Mouse (Mus musculus): ENCODE results near the gene Mad1l1. TPM values are rescaled to one million over a fixed set of nuclear protein-coding genes. Genes with fewer than 3 reads are reported as not detected.

Mad1l1 gene
- polyA plus RNA-seq, 3 experiments from 2014 or later: 18.8 to 24.9 (median 22.0) TPM

DNA sequence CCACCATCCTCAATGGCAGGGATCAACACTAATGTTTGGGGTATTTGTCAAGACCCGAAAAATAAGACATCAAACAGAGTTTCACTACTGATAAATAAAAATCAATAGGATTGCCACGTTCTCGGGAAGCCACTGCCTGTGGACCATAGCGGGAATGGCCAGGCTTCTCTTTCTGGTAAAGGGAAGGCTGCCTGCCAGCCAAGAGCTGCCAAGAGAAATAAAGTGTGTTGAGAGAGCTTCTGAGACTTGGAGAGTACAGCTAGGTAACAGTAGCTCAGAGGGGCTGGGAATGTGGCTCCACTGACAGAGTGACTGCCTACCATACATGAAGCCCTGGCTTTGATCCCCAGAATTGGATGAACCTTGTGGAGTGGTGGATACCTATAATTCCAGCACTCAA lies 108.4 kb downstream of the Mad1l1 start:
- ATAC-seq: no peak

DNA sequence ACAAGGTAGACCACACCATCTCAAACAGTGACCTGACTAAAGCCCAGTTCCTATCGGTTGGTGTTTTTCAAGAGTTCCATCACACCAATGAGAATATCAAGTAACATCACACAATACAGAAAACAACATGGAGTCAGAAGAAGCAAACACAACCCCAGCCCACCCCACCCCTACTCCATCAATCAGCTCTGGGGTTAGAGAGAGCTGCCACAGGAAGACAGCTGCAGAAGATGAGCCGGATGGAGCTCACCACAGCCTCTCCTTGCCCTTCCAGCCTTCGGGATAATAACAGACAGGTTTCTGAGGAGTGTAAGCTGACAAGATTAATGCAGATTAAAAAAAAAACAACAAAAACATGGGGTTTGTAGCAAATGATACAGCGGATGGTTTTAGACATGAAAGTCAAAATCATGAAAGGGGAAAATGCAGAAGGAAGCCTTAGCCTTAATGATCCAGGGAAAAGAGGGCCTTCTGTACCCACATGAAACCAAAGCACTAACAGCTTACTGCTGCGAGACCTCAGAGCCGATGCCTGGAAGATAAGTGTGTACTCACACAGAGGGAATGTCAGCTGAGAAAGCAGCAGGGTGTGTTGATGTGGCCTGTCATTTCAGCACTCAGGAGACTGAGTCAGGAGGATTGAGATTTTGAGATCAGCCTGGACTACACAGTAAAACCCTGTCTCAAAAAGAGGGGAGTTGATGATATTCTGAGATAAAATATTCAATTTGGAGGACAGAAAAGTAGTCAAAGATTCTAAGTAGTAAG lies 110.8 kb downstream of the Mad1l1 start:
- no peak for ATAC-seq

DNA sequence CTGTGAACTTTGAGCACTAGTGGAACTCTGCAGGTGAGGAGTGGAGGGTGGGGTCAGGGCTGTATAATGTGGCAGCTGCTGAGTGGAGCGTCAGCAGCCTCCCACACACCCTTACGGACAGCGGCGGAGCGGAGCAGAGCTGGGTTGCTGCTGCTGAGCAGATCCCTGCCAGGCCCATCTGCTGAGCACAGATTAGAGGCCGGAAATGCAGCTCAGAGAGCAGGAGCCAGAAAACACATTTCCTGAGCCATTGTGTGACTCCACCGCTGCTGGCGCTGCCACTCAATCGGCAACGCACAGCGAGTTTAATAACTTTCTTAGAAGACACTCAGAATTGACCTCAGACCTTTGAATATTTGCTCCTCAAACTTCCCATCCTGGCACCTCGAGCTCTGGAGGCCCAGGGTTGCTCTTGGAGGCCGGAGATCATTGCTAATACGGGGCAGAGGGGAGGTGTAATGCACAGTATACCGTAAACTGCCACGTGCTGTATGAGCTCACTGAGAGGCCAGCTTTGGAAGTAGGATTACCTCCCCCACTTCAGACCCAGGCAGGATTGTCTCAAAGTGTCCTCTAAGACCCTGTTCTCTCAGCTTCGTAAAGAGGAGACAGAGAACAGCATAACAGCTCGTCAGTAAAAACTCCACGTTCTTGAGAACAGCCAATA lies 112.5 kb downstream of the Mad1l1 start:
- ATAC-seq: peak; percentile 89

DNA sequence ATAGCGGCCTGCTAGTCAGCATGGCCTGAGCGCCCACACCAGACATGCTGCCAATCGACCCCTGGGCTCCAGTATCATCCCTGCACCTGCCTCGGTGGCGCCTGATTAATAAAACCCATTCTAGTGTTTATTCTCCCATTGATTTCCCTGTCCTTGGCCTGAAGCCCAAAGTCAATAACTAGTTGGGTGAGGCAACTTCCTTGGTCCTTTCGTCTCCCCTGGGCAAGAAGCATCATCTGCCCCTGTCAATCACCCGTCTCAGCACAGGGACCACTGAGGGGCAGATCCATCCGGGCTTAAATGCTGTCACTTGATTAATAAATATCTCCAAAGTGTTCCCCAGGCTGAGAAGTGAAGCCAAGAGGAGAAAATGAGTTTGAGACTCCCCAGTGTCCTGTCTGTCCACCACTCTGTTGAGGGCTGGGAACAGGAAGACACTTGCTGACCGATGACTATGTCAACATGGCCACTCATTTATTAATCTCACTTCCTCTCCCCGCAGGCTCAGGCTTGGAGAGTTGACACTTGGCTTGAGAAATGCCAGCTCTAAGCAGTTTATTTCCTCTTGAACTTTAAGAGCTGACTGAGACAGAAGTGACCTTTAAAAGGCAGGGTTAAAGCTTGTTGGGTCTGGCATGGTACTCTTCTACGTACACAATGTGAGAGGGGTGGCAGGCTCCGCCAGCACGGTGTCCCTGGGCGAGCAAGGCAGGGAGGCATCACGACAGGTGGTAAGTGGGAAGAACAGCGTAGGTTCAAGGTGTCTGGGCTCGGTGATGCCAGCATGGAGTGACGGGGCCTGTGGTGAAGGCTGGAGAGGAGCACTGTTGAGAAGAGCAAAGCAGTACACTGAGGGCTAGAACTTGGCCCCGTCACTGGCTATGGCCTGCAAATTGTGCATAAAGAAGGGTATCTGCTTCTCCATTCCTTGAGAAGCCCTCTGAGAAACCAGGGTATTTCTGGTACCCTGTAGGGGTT lies 114.3 kb downstream of the Mad1l1 start:
- peak; percentile 20 for ATAC-seq

DNA sequence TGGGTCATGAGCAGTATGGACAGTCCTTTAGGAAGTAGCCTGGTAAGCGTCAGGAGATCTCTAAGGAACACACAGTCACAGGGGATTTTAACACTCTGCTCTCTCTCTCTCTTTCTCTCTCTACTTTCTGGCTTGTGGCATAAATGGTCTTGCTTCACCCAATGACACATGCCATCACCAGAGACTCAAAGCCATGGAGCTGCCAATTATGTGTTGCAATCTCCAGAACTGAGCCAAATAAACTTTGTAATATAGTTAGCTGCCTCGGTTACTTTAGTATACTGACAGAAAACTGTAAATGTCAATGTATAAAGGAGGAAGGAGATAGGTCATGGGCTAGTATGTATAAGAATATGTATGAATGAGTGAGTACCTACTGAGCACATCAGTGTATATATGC lies 115.4 kb downstream of the Mad1l1 start:
- ATAC-seq: no peak

DNA sequence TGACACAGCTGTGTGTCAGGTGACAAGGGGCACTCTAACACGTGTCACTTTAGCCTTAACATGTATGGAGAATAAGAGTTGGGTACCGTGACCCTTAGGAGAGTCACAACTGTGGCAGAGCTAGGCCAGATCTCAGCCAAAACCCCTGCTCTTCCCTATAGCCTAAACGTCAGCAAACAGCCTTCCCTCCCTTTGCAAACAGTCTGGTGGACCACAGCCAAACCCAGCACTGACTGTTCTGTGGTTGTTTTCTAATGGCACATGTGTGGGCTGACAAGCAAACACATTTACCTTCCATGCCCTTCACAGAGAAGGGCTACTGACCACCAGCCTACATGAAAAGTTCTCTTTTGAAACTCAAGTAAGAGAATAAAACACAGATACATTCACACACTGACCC lies 116.9 kb downstream of the Mad1l1 start:
- no peak for ATAC-seq

DNA sequence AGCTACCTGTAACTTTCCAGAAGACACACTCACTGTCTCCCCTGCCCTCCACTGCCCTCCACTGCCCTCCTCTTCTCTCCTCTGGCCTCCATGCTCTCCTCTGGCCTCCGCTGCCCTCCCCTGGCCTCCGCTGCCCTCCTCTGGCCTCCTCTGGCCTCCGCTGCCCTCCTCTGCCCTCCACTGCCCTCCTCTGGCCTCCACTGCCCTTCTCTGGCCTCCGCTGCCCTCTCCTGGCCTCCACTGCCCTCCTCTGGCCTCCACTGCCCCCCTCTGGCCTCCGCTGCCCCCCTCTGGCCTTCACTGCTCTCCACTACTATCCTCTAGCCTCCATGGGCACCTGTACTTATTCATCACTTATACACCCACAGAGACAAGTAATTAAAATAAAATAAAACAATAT lies 117.3 kb downstream of the Mad1l1 start:
- no peak for ATAC-seq

DNA sequence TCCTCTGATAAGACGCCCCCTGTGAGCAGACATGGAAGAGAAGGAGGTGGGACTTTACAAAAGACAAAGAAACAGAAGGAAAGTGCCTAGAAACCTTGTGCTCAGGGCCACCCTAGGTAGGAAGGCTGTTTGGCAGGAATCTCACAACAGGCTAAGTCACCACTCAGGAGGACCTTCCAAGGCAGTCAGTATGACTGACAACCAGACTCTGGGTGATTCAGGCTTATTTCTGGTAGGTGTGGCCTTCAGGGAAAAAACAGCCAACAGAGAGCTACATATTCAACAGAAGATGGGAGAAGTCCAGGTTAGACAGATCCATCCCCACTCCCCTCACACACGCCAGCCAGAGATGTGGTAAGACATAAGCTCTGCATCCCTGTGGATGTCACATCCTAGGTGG lies 118.9 kb downstream of the Mad1l1 start:
- no peak for ATAC-seq

DNA sequence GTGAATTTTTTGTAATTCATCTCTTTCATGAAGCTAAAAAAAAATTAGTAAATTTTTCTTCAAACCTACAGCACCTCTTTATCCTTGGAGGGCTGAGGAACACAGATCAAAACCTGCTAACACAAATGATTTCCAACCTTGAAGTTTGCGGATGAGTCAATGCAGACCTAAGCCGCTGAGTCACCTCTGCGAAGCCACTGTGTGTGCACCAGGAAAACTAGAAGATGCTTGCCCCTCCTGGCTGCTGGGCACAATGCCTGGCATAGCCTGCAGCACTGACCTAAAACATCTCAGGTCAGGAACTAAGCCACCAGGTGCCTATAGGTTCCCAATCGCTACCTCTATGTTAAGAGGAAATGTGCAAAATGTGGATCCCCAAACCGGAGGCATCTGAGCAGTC lies 119.8 kb downstream of the Mad1l1 start:
- no peak for ATAC-seq

DNA sequence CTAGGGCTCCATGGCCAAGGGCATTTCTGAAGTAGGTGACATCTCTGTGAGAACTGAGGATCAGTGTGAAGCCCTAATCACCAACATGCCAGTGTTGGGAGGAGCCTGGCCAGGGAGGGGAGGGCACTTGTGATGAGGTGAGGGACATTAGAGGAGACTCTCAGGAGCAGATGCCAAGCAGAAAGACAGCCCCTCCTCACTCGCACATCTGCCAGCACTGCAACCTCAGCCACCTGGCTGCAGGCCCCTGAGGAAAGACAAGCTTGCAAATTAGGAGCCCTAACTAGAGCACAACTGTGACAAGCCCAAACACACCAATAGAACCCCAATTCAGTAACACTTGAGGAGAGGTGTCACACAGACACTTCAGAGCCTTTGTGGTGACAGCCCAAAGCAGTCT lies 120.2 kb downstream of the Mad1l1 start:
- no peak for ATAC-seq

DNA sequence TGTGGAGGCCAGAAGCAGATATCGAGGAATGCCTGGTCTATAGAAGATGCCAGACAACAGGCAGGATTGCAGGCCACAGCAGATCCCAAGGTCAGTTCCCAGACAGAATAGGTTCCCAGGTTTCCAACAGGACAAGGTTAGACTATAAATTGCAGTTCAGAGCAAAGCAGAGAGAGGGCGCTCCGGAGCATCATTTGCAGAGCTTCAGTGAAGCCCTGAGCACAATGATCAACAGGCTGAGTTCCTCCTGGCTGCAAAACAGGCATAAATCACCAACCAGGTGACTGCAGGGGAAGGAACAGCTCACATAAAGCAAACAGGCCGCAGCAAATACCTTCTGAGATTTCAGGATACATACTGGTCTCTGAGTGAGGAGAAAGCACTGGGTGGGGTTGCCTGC lies 123.6 kb downstream of the Mad1l1 start:
- peak; percentile 61 for ATAC-seq

DNA sequence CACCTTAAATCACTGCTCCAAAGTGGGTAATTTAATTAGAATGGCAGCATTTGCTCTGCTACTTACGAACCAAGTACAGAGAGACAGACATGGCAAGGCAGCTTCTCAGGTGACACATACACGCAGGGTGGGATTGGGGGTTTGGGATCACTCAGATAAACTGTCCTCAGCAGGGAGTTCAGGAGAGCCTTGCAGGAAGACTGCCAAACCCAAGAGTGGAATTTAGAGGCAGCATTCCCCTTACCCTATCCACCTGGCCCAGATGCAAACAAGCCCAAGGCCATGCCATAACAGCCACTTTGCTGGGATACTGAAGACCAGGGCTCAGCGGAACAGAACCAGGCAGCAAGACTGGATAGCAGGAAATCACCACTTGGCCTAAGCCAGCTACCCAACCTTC lies 124.9 kb downstream of the Mad1l1 start:
- ATAC-seq: no peak

DNA sequence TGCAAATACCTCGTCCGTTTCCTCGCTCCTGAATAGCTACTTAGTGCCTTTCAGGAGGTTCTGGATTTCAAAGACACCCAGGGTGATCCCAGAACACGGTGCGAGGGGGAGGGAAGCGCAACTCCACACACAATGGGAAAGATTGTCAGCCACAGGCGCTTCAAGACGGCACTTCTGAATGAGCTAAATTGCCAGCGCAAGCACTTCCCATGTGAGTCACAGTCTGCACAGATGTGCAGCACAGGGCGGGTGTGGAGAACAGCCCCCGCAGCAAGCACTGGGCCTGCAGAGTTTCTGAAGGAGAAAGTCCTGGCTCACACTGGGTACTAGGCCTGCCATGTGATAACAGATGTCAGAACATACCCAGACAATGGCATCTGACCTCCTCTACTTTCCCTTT lies 127.2 kb downstream of the Mad1l1 start:
- ATAC-seq: no peak

DNA sequence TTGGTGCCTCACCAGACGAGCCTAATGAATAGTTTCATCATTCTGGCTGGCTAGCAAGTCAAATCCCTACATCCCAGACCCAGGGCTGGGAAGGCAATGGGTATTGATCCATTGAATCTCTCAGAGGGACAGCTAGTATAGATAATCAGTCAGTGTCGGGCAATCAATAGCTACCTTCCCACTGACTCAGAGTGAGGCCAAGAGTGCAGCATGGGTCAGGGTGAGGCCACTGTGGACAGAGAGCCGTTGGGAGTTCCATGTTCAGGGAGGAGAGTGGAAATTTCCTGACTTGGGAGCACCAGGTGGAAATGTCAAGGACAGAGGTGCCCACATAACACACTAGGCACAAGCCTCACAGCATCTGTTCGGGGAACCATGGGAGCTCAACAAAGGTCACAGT lies 129.8 kb downstream of the Mad1l1 start:
- no peak for ATAC-seq

DNA sequence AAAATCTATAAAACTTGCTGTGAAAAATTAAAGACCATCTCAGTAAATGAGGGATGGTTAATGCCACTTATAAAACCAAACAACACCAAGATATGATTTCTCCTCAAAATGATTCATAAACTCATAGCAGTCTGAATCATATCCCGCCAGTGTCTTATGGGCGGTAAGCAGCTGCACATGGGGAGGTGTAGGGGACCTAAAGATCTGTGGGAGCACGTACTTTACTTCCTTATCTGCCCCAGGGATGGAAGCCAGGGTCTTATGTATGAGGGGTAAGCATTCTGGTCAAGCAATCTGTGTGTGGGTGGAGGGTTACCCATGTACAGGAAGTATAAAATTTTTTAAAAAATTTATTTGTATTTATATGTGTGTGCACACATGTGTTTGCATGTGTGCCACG lies 135.0 kb downstream of the Mad1l1 start:
- ATAC-seq: no peak

DNA sequence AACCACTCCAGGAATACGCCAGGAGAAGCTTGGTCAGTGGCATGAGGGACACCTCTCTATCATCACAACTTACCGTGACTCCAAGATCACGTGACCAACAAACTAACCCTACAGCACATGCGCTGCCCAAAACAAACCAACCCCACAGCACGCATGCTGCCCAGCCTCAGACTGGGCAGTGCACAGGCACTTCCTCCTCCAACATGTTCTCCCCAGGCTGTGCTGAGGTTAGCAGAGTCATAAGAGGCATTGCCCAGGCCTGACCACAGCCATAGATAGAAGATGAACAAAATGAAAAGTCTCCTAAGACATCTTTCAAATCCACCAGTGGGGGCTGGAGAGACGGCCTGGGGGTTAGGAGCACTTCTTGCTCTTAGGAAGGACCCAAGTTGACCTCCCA lies 135.6 kb downstream of the Mad1l1 start:
- no peak for ATAC-seq

DNA sequence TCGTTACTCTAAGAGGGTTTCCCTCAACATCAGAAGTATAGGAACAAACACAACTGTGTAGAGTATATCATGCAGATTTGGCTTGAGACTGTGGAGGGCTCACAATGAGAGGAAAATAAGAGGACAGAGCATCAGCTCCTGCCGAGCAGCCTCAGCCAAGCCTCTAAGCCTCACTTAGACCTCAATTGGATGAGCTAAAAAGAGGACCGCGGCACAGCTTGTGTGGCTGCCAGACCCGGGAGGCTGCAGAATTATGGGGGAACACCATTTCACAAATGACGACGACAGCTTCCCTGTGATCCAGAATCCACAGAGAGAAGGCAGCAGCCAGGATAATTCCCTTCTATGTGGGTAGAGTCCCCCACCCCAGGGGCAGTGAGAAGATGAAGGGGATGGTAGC lies 138.0 kb downstream of the Mad1l1 start:
- ATAC-seq: no peak

DNA sequence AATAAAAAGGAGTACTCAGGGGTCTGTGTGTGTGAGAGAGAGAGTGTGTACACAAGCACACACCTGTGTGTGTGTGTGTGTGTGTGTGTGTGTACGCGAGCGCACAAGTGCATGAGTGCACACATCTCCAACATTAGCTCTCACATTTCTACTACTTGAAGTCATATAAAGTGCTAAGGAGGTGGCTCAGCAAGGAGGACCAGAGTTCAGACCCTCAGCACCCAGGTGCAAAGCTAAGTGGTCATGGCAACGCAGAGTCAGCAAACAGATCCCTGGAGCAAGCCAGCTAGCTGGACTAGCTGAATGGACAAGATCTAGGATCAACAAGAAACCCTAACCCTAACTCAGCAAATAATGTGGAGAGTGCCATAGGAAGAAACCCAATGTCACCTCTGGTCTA lies 139.0 kb downstream of the Mad1l1 start:
- ATAC-seq: no peak

DNA sequence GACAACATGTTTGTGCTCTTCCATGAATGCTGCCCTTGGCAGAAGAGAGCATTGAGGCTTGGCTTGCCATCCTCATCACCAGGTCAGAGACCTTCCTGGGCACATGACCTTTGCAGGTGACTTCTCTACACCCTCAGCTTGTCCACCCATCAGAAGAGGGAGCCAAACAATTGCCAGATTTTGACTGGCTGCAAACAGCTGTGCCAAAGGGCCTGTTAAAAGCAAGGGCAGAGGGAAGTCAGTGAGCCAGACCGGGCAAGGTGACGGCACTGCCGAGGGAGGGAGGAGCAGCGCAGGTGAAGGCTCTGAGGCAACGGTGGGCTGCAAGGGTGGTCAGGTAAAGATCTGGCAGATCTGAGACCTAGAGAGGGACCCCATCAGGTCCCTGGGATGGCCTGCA lies 141.3 kb downstream of the Mad1l1 start:
- ATAC-seq: no peak

DNA sequence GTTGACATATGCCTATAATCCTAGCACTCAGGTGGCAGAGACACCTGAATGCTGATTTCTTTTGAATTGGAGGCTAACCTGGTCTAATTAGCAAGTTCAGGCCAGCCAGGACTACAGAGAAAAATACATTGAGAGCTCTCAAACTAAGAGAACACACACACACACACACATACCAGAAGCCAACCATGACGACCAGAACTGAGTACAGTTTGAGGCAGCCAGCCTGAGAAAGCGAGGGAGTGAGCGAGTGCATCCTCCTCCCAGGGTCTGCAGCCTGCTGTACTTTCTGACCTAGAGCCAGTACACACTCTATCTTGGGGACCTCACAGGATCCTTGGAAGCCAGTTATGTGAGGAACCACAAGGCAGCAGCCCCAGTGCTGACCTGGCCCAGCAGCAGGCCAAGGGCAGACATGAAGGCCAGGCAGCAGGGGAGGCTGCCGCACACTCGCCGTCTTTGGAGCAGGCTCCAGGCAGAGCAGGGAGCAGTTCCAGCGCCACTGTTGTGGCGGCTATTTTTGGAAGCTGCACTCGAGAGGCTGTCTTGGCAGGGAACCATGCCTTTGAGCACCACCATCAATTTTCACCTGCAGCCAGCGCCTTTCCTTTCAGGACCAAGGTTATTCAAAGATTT lies 143.2 kb downstream of the Mad1l1 start:
- ATAC-seq: no peak

DNA sequence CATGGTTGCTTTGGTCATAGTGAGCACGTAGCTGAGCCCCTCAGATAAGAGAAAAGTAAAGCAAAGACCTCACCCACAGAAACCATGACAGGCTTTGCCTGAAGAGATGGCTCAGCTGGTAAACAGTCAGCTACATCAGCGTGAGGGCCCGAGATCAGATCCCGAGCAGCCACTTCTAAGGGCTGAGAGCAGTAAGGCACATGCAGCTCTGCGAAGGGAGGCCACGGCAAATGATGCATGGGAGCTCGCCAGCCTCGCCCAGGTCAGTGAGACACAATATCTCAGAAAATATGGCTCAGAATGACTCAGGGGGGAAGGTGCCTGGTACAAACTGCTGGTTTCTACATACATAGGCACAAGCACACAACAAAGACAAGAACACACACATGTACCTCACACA lies 143.8 kb downstream of the Mad1l1 start:
- no peak for ATAC-seq

DNA sequence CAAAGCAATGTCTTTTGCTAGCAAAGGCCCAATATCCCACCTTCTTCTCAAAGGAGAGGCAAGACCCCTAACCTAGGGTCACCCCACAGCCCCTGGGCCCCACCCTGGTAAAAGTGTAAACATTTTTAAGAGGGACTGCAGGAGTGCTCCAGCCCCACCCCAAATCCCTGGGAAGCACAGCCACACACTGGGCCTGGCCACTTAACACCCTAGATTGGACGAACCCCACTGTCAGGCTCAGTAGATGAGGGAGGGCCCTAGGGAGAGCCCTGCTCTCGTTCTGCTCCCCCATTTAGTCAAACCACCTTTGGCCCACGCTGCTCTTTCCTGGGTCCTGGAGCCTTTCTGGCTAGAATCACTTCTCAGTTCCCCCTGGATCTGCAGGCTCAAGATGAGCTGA lies 145.0 kb downstream of the Mad1l1 start:
- no peak for ATAC-seq
